Mouse (Mus musculus) stomach, embryonic 14.5 days (tissue): ENCODE data around the gene Usp15. TPM values are rescaled to one million over a fixed set of nuclear protein-coding genes. Genes with fewer than 3 reads are reported as not detected.

ENCODE experiments used
- ATAC-seq: fragments of 200-750 bp; cut with Nextera tagmentation; 2 replicates; pipeline ENCODE4 v1.8.0; 2017; ENCODE audit warnings: low read depth, moderate TSS enrichment; ENCODE audit not compliant: insufficient number of reproducible peaks, insufficient read depth, low FRiP score
- H3K27ac ChIP-seq: fragments of 300-500 bp; sonication (generic); 2 replicates; pipeline ENCODE4 v1.5.1; 2014; ENCODE audit warnings: mild to moderate bottlenecking, low read length, moderate library complexity, mixed read lengths
- H3K27me3 ChIP-seq: fragments of 300-500 bp; sonication (generic); 2 replicates; pipeline ENCODE4 v1.6.1; 2014; ENCODE audit warnings: low read length, control low read depth, mixed read lengths; ENCODE audit not compliant: control insufficient read depth, insufficient read depth
- H3K36me3 ChIP-seq: fragments of 300-500 bp; sonication (generic); 2 replicates; pipeline ENCODE4 v1.6.1; 2014; ENCODE audit warnings: mild to moderate bottlenecking, control low read depth, low read length, moderate library complexity, mixed read lengths; ENCODE audit not compliant: control insufficient read depth, insufficient read depth
- H3K4me1 ChIP-seq: fragments of 300-500 bp; sonication (generic); 2 replicates; pipeline ENCODE4 v1.6.1; 2014; ENCODE audit warnings: low read length, control low read depth, mixed read lengths; ENCODE audit not compliant: control insufficient read depth, insufficient read depth
- H3K4me2 ChIP-seq: fragments of 300-500 bp; sonication (generic); replicated peaks from 2 replicates; pipeline ENCODE4 v1.6.1; 2014; ENCODE audit warnings: low read depth, low read length, control low read depth
- H3K4me3 ChIP-seq: fragments of 300-500 bp; sonication (generic); 2 replicates; pipeline ENCODE4 v1.5.1; 2014; ENCODE audit warnings: low read depth, low read length, control low read depth
- H3K9ac ChIP-seq: fragments of 300-500 bp; sonication (generic); replicated peaks from 2 replicates; pipeline ENCODE4 v1.6.1; 2014; ENCODE audit warnings: low read depth, mild to moderate bottlenecking, control low read depth, low read length, moderate library complexity, mixed read lengths
- H3K9me3 ChIP-seq: fragments of 300-500 bp; sonication (generic); 2 replicates; pipeline ENCODE4 v1.6.1; 2016; ENCODE audit warnings: low read depth, low read length, control low read depth; ENCODE audit not compliant: control insufficient read depth
- WGBS: fragments of 180-500 bp; shearing (Covaris S2); extraction: QIAGEN DNeasy Blood & Tissue Kit; methylation state at CpG from one replicate; pipeline ENCODE4 v1.1.7; 2014; 5-methylcytosine and 5-hydroxymethylcytosine counted together
- polyA plus RNA-seq: library from polyadenylated mRNA; unstranded; fragments of >200 nt; fragmentation: Nextera tagmentation; extraction: Ambion mirVana; gene quantifications from 2 replicates; pipeline ENCODE4 v1.2.1, GENCODE M21; 2014

Gene Usp15
- polyA plus RNA-seq, 1 experiment from 2014 or later = 82.5 TPM

DNA sequence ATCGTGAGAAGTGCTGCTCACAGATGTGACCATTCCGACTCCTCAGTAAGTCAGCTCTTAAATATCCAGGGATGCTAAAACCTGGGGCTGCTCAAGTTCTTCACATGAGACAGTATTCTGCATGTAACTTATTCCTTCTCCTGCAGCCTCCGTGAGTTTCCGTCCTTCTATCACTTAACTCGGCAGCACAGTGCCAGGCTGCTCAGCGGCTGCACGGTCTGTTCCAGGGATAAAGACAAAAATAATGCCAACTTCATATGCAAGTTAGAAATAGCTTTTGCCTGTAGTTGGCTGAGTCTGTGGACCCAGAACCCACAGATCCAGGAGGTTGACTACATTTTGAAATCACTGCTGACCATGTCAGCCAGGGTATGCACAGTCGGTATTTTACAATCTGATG, 52.5 kb downstream of the Usp15 start:
- Histone ChIP-seq H3K36me3 (peaks cover 4% of the 10 kb centered on the region; the same call in 1 of the 2 replicates), H3K27me3 (no peaks in the 10 kb centered on the region), H3K9ac (no peak overlapping the region), H3K4me1 (0 out of 2 replicates have a peak, but pooled peaks cover 3% of the 10 kb centered on the region), H3K9me3 (no peaks in the 10 kb centered on the region), H3K4me2 (no peak overlapping the region), H3K4me3 (no peak overlapping the region), H3K27ac (no peak overlapping the region)
- 91% methylated on average over 8 of the region's 8 CpGs for WGBS
- no peak for ATAC-seq

DNA sequence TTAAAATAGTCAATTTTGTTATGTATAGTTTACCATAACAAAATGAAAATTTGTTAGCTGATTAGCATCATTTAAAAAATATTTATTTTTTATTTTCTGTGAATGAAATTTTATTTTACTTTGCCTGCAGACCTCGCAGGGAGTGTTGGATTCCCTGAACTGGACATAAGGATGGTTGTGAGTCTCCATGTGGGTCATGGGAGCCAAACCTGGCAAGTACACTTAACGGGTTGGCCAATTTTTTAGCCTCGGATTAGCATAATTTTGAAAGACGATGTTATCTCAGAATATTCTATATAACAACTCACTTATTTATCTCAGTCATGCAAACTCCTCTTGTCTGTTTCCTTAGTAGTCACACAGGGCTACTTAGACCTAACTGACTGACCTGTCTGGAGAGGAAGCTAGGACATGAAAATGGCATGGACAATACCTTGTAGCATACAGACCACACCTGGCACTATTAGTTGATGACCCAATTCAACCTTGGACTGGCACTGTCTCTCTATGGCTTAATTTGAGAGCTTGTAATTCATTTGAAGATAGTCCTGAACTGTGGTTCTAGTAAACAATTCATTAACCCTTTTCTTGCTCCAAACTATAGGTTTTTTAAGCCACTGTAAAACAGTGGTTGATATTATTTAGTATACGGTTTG, 54.3 kb downstream of the Usp15 start:
- 94% methylated on average over 5 of the region's 5 CpGs for WGBS
- no peak overlapping the region for H3K27ac ChIP-seq
- no peaks in the 10 kb centered on the region for H3K9me3 ChIP-seq
- 0 out of 2 replicates have a peak, but pooled peaks cover 3% of the 10 kb centered on the region for H3K4me1 ChIP-seq
- peaks cover 4% of the 10 kb centered on the region; the same call in 1 of the 2 replicates for H3K36me3 ChIP-seq
- H3K4me3 ChIP-seq = no peak overlapping the region
- ATAC-seq = no peak
- H3K27me3 ChIP-seq = no peaks in the 10 kb centered on the region
- no peak overlapping the region for H3K4me2 ChIP-seq
- no peak overlapping the region for H3K9ac ChIP-seq

DNA sequence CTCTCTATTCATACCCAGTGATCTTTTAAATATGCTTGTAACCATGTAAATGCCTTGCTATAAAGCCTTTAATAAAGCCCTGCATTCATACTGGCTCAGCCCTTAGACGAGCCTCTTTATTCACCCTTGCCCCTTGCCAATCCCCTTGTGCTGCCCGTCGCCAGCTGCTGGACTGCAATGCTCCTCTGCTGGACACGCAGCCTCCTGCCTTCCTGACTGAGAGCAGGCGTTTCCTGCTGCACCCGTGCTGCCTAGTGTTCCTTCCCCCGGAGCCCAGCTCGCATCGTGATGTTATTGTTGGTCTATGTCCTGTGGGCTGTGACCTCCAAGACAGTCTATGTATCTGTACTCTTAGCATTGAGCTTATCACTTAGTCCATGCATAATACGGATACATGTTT, 61.0 kb downstream of the Usp15 start:
- no peaks in the 10 kb centered on the region for H3K4me1 ChIP-seq
- no peaks in the 10 kb centered on the region for H3K9me3 ChIP-seq
- H3K27ac ChIP-seq = no peak overlapping the region
- no peaks in the 10 kb centered on the region for H3K27me3 ChIP-seq
- peaks cover 20% of the 10 kb centered on the region; the same call in 1 of the 2 replicates for H3K36me3 ChIP-seq
- H3K4me3 ChIP-seq = no peak overlapping the region
- no peak for ATAC-seq
- no peak overlapping the region for H3K4me2 ChIP-seq
- 71% methylated on average over 10 of the region's 10 CpGs for WGBS
- H3K9ac ChIP-seq = no peak overlapping the region

DNA sequence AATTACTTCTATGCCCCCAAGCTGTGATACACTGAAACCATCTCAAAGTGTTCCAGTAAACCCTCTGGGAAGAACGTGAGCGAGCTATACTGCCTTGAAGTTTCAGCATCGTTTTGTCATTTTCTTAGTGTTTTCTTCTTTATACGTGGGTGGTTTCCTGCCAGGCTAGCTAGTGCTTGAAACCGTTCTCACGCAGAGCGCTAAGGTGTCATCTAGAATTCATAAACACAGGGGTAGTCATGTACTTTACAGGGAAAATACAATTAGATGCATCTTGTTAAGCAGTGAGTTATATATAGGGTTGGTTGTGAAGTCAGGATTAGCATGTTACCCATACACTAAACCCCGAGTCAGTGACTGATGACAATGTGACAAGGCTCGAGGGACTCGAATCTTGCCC, 65.3 kb downstream of the Usp15 start:
- H3K4me1 ChIP-seq = no peaks in the 10 kb centered on the region
- no peak overlapping the region for H3K4me2 ChIP-seq
- 90% methylated on average over 10 of the region's 10 CpGs for WGBS
- H3K27ac ChIP-seq = no peak overlapping the region
- no peaks in the 10 kb centered on the region for H3K27me3 ChIP-seq
- ATAC-seq = no peak
- no peak overlapping the region for H3K9ac ChIP-seq
- H3K4me3 ChIP-seq = no peak overlapping the region
- H3K36me3 ChIP-seq = peaks cover 33% of the 10 kb centered on the region
- no peaks in the 10 kb centered on the region for H3K9me3 ChIP-seq

DNA sequence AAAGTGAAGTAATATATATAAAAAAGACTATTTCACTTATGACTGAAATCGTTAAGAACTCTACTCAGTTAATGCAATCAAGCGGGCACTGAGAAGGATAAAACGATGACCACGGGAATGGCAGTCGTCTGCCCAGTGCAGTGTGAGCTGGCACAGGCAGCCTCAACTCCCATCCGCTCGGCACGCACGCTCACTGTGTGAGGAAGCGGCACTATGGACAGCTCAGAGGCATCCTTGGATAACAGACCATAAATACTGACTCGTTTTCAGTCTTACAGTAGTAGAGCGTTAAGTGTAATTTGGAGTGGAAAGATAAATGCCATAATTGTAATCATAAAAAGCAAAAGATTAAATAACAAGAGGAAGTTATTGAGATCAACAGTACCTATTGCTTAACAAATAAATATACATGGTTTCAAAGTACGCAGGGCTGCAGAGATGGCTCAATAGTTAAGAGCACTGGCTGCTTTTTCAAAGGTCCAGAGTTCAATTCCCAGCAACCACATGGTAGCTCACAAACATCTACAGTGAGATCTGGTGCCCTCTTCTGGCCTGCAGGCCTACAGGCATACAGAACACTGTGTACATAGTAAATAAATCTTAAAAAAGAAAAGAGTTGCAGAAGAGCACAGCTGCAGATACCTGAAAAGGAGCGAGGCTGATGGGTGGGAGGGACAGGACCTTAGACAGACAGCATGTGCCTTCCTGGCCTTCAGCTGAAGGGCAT, 76.0 kb downstream of the Usp15 start:
- H3K9me3 ChIP-seq = no peaks in the 10 kb centered on the region
- 96% methylated on average over 14 of the region's 14 CpGs for WGBS
- H3K27me3 ChIP-seq = no peaks in the 10 kb centered on the region
- no peak overlapping the region for H3K4me3 ChIP-seq
- H3K4me1 ChIP-seq = no peaks in the 10 kb centered on the region
- H3K36me3 ChIP-seq = peaks cover 60% of the 10 kb centered on the region
- no peak overlapping the region for H3K9ac ChIP-seq
- no peak for ATAC-seq
- no peak overlapping the region for H3K4me2 ChIP-seq
- no peak overlapping the region for H3K27ac ChIP-seq

DNA sequence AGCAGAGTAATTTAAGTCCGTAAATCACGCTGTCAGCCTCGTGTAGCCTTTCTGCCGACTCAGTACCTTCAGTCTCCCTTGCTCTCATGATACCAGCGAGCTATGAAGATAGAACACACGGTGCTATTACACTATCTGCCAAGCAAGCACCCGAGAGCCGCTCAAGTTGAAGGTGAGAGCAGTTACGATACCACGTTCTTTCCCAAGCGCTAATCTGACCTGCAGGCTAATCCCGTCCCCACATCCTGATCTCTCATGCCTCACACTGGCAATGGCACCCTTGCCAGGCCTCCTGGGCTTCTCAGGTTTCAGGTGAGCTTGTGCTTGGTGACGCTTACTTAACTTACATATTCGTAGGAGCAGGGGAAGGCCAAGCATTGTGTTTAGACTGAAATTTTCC, 79.9 kb downstream of the Usp15 start:
- H3K9ac ChIP-seq = no peak overlapping the region
- H3K9me3 ChIP-seq = no peaks in the 10 kb centered on the region
- peaks cover 42% of the 10 kb centered on the region for H3K36me3 ChIP-seq
- ATAC-seq = no peak
- no peaks in the 10 kb centered on the region for H3K27me3 ChIP-seq
- H3K27ac ChIP-seq = no peak overlapping the region
- H3K4me2 ChIP-seq = no peak overlapping the region
- 79% methylated on average over 14 of the region's 14 CpGs for WGBS
- no peak overlapping the region for H3K4me3 ChIP-seq
- no peaks in the 10 kb centered on the region for H3K4me1 ChIP-seq

DNA sequence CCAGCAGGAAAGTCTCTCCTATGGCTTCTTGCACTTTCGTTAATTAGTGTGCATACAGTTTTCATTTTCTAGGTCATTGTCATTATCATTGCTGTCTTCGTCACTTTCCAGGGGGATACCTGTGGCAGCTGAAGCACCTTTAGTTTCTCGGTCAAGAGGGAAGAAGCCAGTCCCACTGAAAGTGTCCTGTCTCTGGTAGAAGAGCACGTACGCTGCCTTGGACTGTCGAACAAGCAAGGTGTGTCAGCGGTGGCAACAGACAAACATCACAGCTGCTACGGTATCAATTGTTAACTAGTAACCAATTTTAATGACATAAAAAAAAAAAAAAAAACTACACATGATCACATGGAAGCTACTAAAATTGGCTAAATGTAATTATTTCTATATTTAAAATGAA, 83.3 kb downstream of the Usp15 start:
- WGBS = 94% methylated on average over 8 of the region's 8 CpGs
- Histone ChIP-seq H3K9me3 (no peaks in the 10 kb centered on the region), H3K4me3 (no peak overlapping the region), H3K4me2 (no peak overlapping the region), H3K4me1 (no peaks in the 10 kb centered on the region), H3K9ac (no peak overlapping the region), H3K36me3 (peaks cover 26% of the 10 kb centered on the region), H3K27ac (no peak overlapping the region), H3K27me3 (no peaks in the 10 kb centered on the region)
- ATAC-seq = no peak

DNA sequence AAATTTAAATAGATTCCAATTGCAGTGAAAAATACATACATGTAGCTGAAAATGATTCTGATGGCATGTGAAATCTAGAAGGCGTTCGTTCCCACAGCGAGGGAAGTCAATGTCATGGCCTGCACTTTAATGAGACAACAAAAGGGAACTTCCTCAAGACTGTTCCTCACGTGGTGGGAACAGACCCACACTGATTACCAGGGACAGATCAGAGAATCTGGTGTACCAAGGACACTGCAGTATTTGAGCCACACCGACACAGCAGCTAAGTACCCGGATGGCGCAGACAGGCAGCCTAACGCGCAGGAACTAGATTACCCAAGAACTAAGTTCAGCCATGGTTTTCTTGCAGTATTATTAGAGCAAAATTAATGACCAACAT, 84.0 kb downstream of the Usp15 start:
- Histone ChIP-seq H3K27me3 (no peaks in the 10 kb centered on the region), H3K36me3 (peaks cover 23% of the 10 kb centered on the region)
- no peak for ATAC-seq

More for the DNA sequence above, 84.0 kb downstream of the Usp15 start:
- 93% methylated on average over 9 of the region's 9 CpGs for WGBS
- H3K4me3 ChIP-seq = no peak overlapping the region
- no peak overlapping the region for H3K4me2 ChIP-seq
- H3K27ac ChIP-seq = no peak overlapping the region
- H3K9ac ChIP-seq = no peak overlapping the region
- H3K4me1 ChIP-seq = no peaks in the 10 kb centered on the region
- H3K9me3 ChIP-seq = no peaks in the 10 kb centered on the region
